Mouse (Mus musculus) heart, embryonic 12.5 days (tissue): ENCODE results near the gene Mrpl43. TPM values are rescaled to one million over a fixed set of nuclear protein-coding genes. Genes with fewer than 3 reads are reported as not detected.

ENCODE experiments used
- ATAC-seq: fragments of 200-750 bp; cut with Nextera tagmentation; 2 replicates; pipeline ENCODE4 v1.8.0; 2017; ENCODE audit warnings: moderate TSS enrichment, moderate library complexity; ENCODE audit not compliant: insufficient number of reproducible peaks, low FRiP score
- H3K27ac ChIP-seq: fragments of 300-500 bp; sonication (generic); 2 replicates; pipeline ENCODE4 v1.5.1; 2016; ENCODE audit warnings: mild to moderate bottlenecking, moderate library complexity; ENCODE audit not compliant: poor library complexity, severe bottlenecking
- H3K27me3 ChIP-seq: fragments of 300-500 bp; sonication (generic); replicated peaks from 2 replicates; pipeline ENCODE4 v1.6.1; 2016; ENCODE audit warnings: mild to moderate bottlenecking, moderate library complexity
- H3K36me3 ChIP-seq: fragments of 300-500 bp; sonication (generic); 2 replicates; pipeline ENCODE4 v1.6.1; 2016; ENCODE audit warnings: mild to moderate bottlenecking, moderate library complexity
- H3K4me1 ChIP-seq: fragments of 300-500 bp; sonication (generic); replicated peaks from 2 replicates; pipeline ENCODE4 v1.6.1; 2016; ENCODE audit warnings: mild to moderate bottlenecking
- H3K4me2 ChIP-seq: fragments of 300-500 bp; sonication (generic); 2 replicates; pipeline ENCODE4 v1.6.1; 2016; ENCODE audit warnings: mild to moderate bottlenecking, moderate library complexity
- H3K4me3 ChIP-seq: fragments of 300-500 bp; sonication (generic); 2 replicates; pipeline ENCODE4 v1.5.1; 2016; ENCODE audit warnings: mild to moderate bottlenecking
- H3K9ac ChIP-seq: fragments of 300-500 bp; sonication (generic); 2 replicates; pipeline ENCODE4 v1.6.1; 2016; ENCODE audit warnings: mild to moderate bottlenecking, moderate library complexity
- H3K9me3 ChIP-seq: fragments of 300-500 bp; sonication (generic); replicated peaks from 2 replicates; pipeline ENCODE4 v1.6.1; 2016; ENCODE audit warnings: mild to moderate bottlenecking, moderate library complexity
- WGBS: fragments of 180-500 bp; shearing (Covaris S2); methylation state at CpG from one replicate; pipeline ENCODE4 v1.1.7; 2016; 5-methylcytosine and 5-hydroxymethylcytosine counted together
- polyA plus RNA-seq: library from polyadenylated mRNA; unstranded; fragments of >200 nt; fragmentation: Nextera tagmentation; extraction: Ambion mirVana; gene quantifications from 2 replicates; pipeline ENCODE4 v1.2.1, GENCODE M21; 2016

Mrpl43 gene
- 60.1 and 66.8 TPM in 2 replicates for polyA plus RNA-seq

DNA sequence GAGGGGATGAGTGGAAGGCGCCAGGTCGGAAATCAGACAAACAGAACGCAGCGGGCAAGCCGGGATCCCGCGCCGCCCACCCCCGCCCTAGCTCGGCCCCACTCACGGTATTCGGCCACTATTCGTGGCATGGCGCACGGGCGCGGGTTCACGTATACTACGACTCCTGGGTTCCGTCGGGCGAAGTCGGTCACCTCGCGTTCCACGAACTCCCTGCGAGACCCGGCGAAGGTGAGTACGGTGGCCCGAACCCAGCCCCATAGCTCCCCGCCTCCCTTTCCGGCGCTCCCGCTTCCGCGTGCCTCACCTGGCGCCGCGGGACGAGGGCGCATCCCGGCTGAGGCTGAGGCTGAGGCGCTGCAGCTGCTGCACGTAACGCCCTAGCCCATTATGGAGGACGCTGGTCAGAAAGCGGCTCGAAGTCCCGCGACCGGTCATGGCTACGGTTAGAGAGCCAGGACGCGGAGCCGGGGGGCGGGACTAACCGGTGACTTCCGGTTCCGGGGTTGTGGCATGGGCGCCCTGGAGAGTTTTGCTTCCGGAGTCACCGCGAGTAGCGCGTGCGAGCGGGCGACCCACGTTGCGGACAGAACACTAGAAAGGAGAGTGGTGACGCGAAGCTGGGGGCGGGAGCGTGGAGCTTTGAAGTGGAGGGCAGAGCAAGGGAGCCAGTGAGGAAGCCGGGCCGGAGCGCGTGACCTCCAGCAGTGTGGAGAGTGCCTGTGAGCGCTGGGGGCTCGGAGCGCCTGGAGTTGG is at the start of gene Mrpl43:
Gene Mrpl43, minus strand, starts transcription at position 486 of the 756 bp plus-strand sequence.
- H3K4me2 ChIP-seq: peak within 1 kb of the TSS; percentile 97
- peak; percentile 92 for ATAC-seq
- H3K4me1 ChIP-seq: peaks cover 24% of the 10 kb centered on the region
- H3K36me3 ChIP-seq: peaks cover 49% of the 10 kb centered on the region
- H3K9ac ChIP-seq: peak within 1 kb of the TSS; percentile 90
- peak within 1 kb of the TSS; percentile 80 for H3K27ac ChIP-seq
- H3K9me3 ChIP-seq: no peaks in the 10 kb centered on the region
- WGBS: under 1% methylated on average over 82 of the region's 82 CpGs
- H3K27me3 ChIP-seq: no peaks in the 10 kb centered on the region
- peak within 1 kb of the TSS; percentile 94 for H3K4me3 ChIP-seq

DNA sequence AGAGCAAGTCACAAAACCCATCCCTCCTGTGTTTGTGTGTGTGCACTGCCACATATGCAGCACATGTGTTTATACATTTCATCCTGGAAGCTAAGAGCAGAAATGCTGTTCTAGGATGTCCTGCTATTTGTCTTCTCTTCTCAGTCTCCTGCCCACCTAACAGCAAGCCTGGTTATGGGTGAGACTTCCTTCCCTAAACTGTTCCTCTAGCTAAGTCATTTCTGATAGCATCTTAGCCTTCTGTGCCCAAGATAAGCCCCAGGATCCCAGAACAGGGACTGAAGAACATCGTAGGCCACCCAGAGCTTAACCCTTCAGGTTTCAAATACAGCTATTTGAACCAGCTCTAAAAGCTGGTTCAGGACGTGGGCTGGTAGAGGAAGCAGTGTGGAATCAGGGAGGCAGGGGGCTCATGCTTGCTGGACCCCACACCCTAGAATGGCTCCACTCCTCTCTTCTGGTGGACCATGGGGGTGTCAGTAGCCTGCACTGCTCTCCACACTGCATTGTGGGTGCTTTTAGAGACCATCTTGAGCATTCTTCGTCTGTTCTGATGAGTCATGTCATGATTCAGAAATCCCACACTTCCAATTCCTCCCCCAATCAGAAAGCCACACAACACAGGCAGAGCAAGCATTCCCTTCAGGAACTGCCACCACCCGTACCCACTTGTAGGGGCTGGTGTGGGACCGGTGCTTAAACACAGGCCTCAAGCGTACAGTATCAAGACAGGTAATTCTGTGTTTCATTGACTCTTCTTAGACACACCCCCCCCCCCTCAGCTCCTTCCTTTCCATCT is 48.8 kb upstream of the Mrpl43 start:
- WGBS: 68% methylated on average over 6 of the region's 6 CpGs

DNA sequence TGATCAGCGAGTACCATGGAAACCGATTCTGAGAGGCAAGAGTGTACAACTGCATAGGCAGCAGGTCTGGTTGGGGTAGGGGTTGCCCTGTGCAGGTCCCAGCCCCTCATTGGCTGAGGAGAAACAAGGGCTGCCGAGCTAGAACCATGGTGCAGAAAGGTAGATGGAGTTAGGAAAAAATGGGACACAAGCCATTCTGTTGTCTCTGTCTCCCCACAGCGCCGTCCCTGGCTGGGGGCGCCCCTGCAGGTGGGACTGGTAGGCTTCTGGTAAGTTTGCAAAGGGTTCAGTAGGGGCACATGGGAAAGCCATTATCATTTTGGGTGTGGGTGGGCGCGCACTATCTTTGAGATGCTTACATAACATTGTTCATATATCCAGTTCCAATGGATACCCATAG is 47.2 kb upstream of the Mrpl43 start:
- Histone ChIP-seq H3K4me2 (no peak overlapping the region), H3K9ac (no peak overlapping the region), H3K4me3 (no peak overlapping the region), H3K4me1 (peaks cover 27% of the 10 kb centered on the region), H3K27ac (no peak overlapping the region), H3K36me3 (peaks cover 54% of the 10 kb centered on the region), H3K27me3 (no peaks in the 10 kb centered on the region), H3K9me3 (no peaks in the 10 kb centered on the region)
- WGBS: 84% methylated on average over 8 of the region's 8 CpGs
- no peak for ATAC-seq

More for the DNA sequence above, 48.8 kb upstream of the Mrpl43 start:
- peaks cover 49% of the 10 kb centered on the region for H3K36me3 ChIP-seq
- no peak overlapping the region for H3K27ac ChIP-seq
- H3K9ac ChIP-seq: 0 out of 2 replicates have a peak overlapping the region, but pooled peaks have one; percentile 6
- no peak overlapping the region for H3K4me2 ChIP-seq
- H3K9me3 ChIP-seq: no peaks in the 10 kb centered on the region
- H3K27me3 ChIP-seq: no peaks in the 10 kb centered on the region
- H3K4me1 ChIP-seq: peaks cover 20% of the 10 kb centered on the region
- H3K4me3 ChIP-seq: no peak overlapping the region
- no peak for ATAC-seq

DNA sequence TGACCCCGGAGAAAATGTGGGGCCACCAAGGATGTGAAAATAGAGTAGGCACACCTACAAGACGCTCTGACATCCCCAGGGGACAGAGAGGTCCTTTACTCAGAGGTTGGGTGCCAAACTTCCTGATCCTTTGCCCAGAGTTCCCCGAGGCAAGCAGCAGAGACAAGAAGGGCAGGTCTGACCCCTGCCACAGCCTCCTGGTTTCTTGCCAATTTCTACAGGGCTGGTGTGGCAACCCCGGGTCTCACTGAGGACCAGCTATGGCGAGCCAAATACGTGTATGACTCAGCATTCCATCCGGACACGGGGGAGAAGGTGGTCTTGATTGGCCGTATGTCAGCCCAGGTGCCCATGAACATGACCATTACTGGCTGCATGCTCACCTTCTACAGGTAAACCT is 43.3 kb upstream of the Mrpl43 start:
- no peaks in the 10 kb centered on the region for H3K9me3 ChIP-seq
- 77% methylated on average over 9 of the region's 9 CpGs for WGBS
- H3K9ac ChIP-seq: no peak overlapping the region
- peaks cover 45% of the 10 kb centered on the region for H3K36me3 ChIP-seq
- peaks cover 28% of the 10 kb centered on the region for H3K4me1 ChIP-seq
- no peak overlapping the region for H3K27ac ChIP-seq
- no peak overlapping the region for H3K4me2 ChIP-seq
- H3K27me3 ChIP-seq: peaks cover 21% of the 10 kb centered on the region
- no peak for ATAC-seq
- H3K4me3 ChIP-seq: no peak overlapping the region

DNA sequence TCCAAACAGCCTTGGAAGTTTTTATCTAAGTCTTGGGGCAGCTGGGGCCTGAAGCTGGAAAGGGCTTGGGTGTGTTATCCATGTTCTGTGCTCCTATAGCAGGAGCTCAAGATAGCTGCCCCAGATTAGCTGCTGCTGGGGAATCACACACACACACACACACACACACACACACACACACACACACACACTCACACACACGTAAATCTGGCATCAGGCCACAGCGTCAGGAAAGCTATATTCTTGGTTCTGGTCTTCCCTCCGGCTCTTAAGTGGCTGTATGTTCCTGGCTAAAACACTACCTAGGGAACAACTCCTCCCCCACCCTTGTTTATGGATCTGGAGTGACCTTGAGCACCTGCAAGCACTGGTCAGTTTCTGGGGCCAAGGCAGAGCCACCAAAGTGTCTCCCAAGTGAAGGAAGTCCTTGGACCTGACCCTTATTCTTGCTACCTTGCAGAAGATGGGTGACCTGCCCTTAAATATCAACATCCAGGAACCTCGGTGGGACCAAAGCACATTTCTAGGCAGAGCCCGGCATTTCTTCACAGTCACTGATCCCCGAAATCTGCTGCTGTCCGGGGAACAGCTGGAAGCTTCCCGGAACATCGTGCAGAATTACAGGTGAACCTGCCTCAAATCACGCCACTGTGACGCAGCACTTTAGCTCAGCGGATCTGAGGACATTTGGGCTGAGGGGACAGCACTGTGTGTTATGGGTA is 42.6 kb upstream of the Mrpl43 start:
- H3K36me3 ChIP-seq: peaks cover 41% of the 10 kb centered on the region
- peak overlapping the region; percentile 83 for H3K4me2 ChIP-seq
- ATAC-seq: no peak
- H3K9ac ChIP-seq: peak overlapping the region; percentile 79
- 73% methylated on average over 12 of the region's 12 CpGs for WGBS
- H3K27me3 ChIP-seq: peaks cover 27% of the 10 kb centered on the region
- no peaks in the 10 kb centered on the region for H3K9me3 ChIP-seq
- peak overlapping the region; percentile 63 for H3K4me3 ChIP-seq
- H3K4me1 ChIP-seq: peaks cover 28% of the 10 kb centered on the region
- peak overlapping the region; percentile 93 for H3K27ac ChIP-seq

DNA sequence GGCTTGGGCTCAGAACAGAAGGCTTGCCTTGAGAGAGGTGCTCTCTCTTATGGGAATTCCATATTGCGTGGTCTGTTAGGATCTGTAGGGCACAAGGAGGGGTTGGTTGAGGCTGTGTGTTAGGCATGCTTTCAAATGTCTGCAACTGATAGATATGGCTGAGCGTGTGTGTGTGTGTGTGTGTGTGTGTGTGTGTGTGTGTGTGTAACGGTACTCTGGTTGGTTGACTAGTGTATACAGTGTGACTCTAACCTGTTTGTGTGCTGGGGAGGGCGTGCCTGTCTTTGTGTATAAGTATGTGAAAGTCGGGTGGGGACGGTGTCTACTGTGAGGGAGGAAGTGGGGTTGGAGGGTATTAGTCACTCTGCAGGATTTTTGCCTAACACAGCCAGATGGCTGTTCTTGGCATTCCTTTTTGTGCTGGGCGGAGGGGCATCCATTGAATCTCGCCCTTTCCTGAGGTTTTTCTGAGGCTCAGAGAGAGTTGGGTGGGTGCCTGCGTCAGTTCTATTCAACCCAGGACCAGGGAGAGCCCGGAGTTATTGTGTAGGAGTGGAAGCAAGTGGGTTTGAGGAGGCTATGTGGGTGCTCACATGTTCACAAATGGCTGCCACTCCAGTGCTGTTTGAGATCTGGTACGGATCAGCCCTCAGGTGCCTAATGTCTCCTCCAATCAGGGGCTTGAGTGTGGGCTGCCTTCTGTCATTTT is 41.8 kb upstream of the Mrpl43 start:
- ATAC-seq: peak; percentile 76
- H3K9me3 ChIP-seq: no peaks in the 10 kb centered on the region
- peaks cover 28% of the 10 kb centered on the region for H3K4me1 ChIP-seq
- H3K36me3 ChIP-seq: peaks cover 34% of the 10 kb centered on the region
- peak overlapping the region; percentile 79 for H3K9ac ChIP-seq
- peaks cover 34% of the 10 kb centered on the region for H3K27me3 ChIP-seq
- H3K27ac ChIP-seq: peak overlapping the region; percentile 93
- peak overlapping the region; percentile 63 for H3K4me3 ChIP-seq
- H3K4me2 ChIP-seq: peak overlapping the region; percentile 83
- WGBS: 28% methylated on average over 11 of the region's 11 CpGs

DNA sequence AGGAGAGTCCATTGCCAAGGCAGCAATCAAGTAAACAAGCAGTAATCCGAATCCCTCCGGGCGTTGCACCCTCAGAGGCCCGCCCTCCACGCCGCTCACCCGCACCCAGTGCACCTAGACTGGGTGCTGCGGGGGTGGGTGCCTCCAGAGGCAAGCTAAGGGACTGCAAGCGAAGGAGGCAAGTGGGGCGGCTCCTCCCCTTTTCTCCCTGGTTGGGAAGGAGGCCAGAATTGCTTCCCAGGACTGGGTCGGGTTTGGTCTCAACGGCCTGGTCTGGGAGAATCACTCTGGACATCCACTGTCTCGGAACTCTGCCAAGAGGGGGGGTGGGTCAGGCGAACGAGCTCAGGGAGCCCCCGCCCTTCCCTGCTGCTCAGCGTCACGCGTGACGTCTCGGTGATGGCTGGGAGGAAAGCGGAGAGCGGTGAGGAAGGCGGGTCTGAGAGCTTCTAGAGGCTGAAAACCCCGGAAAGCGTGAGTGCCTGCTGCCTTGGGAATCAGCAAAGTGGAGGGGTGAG is 41.2 kb upstream of the Mrpl43 start, which contains the start of gene Sfxn3:
Gene Sfxn3, plus strand, starts transcription at position 87 of the 518 bp plus-strand sequence.
- Histone ChIP-seq H3K9me3 (no peaks in the 10 kb centered on the region), H3K4me1 (peaks cover 28% of the 10 kb centered on the region), H3K4me3 (peak within 1 kb of the TSS; percentile 63), H3K9ac (peak within 1 kb of the TSS; percentile 79), H3K27me3 (peaks cover 39% of the 10 kb centered on the region), H3K36me3 (peaks cover 28% of the 10 kb centered on the region), H3K27ac (peak within 1 kb of the TSS; percentile 93), H3K4me2 (peak within 1 kb of the TSS; percentile 83)
- ATAC-seq: peak; percentile 89
- under 1% methylated on average over 26 of the region's 26 CpGs for WGBS

DNA sequence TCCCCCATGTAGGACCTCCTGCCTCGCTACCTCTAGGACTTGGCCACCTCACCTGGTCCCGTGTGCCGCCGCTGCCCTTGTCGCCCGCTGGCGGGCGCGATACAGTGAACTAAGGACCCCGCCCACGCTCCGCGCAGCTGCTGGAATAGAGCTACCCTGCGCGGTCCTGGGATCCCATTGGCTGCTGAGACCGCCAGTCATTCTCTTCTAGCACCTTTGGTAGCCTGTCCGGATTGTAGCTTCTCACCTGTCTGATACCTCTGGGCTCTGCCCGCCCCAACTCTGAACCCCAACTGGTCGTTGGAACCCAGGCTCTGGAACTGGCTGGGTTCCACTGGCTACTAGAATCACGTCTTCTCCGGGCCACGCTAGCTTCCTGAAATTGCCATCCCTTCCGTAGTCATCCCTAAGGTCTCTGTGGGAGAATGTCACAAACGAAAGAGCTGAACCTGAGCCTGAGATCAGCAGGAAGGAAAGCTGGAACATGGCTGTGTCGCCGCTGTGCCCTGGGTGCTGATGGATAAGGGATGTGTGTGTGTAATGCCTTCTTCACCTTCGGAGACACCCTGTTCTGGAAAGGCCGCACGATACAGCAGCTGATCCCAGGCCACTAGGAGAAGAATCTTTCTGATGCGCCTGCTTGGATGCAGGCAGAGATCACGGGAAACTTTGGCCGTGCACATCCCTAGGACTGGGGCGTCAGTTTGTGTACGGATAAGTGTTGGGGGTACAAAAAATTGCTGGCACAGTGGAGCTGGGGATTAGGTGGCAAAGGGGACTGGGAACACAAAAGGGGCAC is 40.5 kb upstream of the Mrpl43 start:
- peak; percentile 67 for ATAC-seq

DNA sequence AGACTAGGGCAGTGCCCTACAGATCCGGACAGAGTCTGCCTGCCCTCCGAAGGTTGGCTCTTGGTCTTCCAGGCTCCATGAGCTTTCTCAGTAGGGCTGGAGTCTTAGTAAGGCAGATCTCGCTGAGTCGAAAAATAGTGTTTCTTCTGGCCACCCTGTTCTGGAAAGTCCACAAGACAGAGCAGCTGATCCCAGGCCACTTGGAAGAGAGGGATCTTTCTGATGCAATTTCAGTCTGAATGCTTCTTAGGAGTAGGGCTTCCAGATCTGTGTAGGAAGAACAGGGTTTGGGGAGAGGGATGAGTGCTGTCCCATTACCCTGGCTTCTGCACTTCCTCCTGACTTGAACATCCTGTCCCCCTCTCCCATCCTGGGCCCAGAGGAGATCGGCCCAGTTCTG is 39.4 kb upstream of the Mrpl43 start, which contains the start of gene Pdzd7:
Gene Pdzd7, minus strand, starts transcription at position 67 of the 400 bp plus-strand sequence.
- peaks cover 10% of the 10 kb centered on the region for H3K36me3 ChIP-seq
- whole genome bisulfite sequencing: 72% methylated on average over 5 of the region's 5 CpGs
- H3K4me3 ChIP-seq: peak within 1 kb of the TSS; percentile 63
- H3K9ac ChIP-seq: peak within 1 kb of the TSS; percentile 79; the same call in 1 of the 2 replicates
- no peaks in the 10 kb centered on the region for H3K9me3 ChIP-seq
- peaks cover 28% of the 10 kb centered on the region for H3K4me1 ChIP-seq
- H3K27ac ChIP-seq: no peak within 1 kb of the TSS
- peaks cover 57% of the 10 kb centered on the region for H3K27me3 ChIP-seq
- H3K4me2 ChIP-seq: peak within 1 kb of the TSS; percentile 83
- no peak for ATAC-seq

More for the DNA sequence above, 40.5 kb upstream of the Mrpl43 start:
- Histone ChIP-seq H3K4me1 (peaks cover 28% of the 10 kb centered on the region), H3K27me3 (peaks cover 47% of the 10 kb centered on the region), H3K27ac (0 out of 2 replicates have a peak overlapping the region, but pooled peaks have one; percentile 93), H3K9me3 (no peaks in the 10 kb centered on the region), H3K9ac (peak overlapping the region; percentile 79), H3K4me3 (peak overlapping the region; percentile 63), H3K4me2 (peak overlapping the region; percentile 83), H3K36me3 (peaks cover 20% of the 10 kb centered on the region)
- WGBS: 2% methylated on average over 34 of the region's 34 CpGs
